Mouse (Mus musculus) ES-Bruce4 (cell line): Measurements from ENCODE around the gene Brsk1.

ENCODE experiments used
- CTCF ChIP-seq: IDR thresholded peaks from one replicate; pipeline ENCODE4 v1.8.1; 2011; ENCODE audit warnings: low read depth, low read length
- EP300 ChIP-seq: IDR thresholded peaks from 2 replicates; pipeline ENCODE4 v1.6.1; 2011; ENCODE audit warnings: low read depth, low read length; ENCODE audit not compliant: insufficient read depth
- POLR2A ChIP-seq: IDR thresholded peaks from one replicate; pipeline ENCODE4 v1.8.1; 2011; ENCODE audit warnings: low read length; ENCODE audit not compliant: insufficient read depth

DNA sequence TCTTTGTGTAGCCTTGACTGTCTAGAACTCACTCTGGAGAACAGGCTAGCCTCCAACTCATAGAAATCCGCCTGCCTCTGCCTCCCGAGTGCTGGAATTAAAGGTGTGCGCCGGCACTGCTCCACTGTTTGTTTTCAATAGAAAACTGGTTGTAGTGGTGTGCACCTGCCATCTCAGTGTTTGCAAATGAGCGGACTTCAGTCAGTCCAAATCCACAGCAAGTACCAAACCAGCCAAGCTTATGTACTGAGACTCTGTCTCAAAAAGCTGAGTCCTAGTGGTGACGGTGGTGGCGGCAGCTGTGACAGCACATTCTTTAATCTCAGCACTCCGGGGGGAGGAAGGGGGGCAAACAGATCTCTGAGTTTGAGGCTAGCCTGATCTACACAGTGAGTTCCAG lies 21.9 kb upstream of the Brsk1 start:
- TF ChIP-seq EP300 (no peak), CTCF (no peak), POLR2A (no peak)
